Mouse (Mus musculus) midbrain, embryonic 12.5 days (tissue): ENCODE results near the gene Ccdc127. TPM values are rescaled to one million over a fixed set of nuclear protein-coding genes. Genes with fewer than 3 reads are reported as not detected.

Experiments
- ATAC-seq: fragments of 200-750 bp; cut with Nextera tagmentation; 2 replicates; pipeline ENCODE4 v1.8.0; 2017; ENCODE audit warnings: low read depth, moderate TSS enrichment, moderate library complexity; ENCODE audit not compliant: low FRiP score
- H3K27ac ChIP-seq: fragments of 300-500 bp; sonication (generic); replicated peaks from 2 replicates; pipeline ENCODE4 v1.5.1; 2016; ENCODE audit warnings: mild to moderate bottlenecking
- H3K27me3 ChIP-seq: fragments of 300-500 bp; sonication (generic); 2 replicates; pipeline ENCODE4 v1.6.1; 2016; ENCODE audit warnings: mild to moderate bottlenecking
- H3K36me3 ChIP-seq: fragments of 300-500 bp; sonication (generic); 2 replicates; pipeline ENCODE4 v1.6.1; 2016
- H3K4me1 ChIP-seq: fragments of 300-500 bp; sonication (generic); 2 replicates; pipeline ENCODE4 v1.6.1; 2016
- H3K4me2 ChIP-seq: fragments of 300-500 bp; sonication (generic); replicated peaks from 2 replicates; pipeline ENCODE4 v1.6.1; 2016; ENCODE audit warnings: mild to moderate bottlenecking, moderate library complexity
- H3K4me3 ChIP-seq: fragments of 300-500 bp; sonication (generic); 2 replicates; pipeline ENCODE4 v1.5.1; 2016; ENCODE audit warnings: mild to moderate bottlenecking
- H3K9ac ChIP-seq: fragments of 300-500 bp; sonication (generic); replicated peaks from 2 replicates; pipeline ENCODE4 v1.6.1; 2016; ENCODE audit warnings: mild to moderate bottlenecking, moderate library complexity
- H3K9me3 ChIP-seq: fragments of 300-500 bp; sonication (generic); 2 replicates; pipeline ENCODE4 v1.6.1; 2016; ENCODE audit warnings: mild to moderate bottlenecking
- WGBS: fragments of 180-500 bp; shearing (Covaris S2); methylation state at CpG from one replicate; pipeline ENCODE4 v1.1.7; 2016; 5-methylcytosine and 5-hydroxymethylcytosine counted together
- polyA plus RNA-seq: library from polyadenylated mRNA; unstranded; fragments of >200 nt; fragmentation: Nextera tagmentation; extraction: Ambion mirVana; gene quantifications from 2 replicates; pipeline ENCODE4 v1.2.1, GENCODE M21; 2016

The Ccdc127 gene
- 57.5 and 59.2 TPM in 2 replicates for polyA plus RNA-seq

GRCm38 (mm10) chr13:74349566-74350434 lies at the start of gene Ccdc127, which contains the start of gene Sdha:
TSS of gene Ccdc127 (plus strand) at chr13:74350309.
TSS of gene Sdha (minus strand) at chr13:74350280.
- peak; percentile 98 for ATAC-seq

DNA sequence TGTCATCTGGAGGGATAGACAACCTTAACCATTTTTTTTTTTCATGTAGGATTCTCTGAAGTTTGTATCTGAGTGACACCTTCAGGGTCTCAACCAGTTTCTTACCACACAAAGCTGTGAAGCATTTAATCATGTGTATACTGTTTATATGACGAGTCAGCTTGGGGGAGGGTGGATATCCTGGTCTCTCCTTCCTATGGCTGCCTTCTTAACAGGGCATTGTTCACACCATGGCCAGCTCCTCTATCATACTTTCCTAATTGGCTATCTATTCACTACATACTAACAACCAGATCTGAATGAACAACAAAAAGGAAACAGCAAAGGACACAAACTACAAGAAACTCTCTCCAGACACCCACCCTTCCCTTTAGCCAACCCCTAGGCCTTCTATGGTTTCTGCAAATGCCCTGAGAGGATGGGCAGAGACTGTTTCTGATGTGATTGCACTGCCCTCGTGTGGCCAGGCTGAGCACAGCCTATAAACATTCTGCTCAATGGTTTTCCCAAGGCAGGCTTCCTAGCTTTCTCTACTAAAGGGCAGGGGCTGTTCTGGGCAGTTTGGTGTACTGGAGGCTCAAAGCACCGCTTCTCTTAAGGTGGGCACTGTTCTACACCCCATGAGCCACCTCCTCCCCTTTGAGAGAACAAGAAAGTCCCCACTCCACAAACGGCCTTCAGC lies 49.0 kb upstream of the Ccdc127 start:
- no peak overlapping the region for H3K27ac ChIP-seq
- H3K4me2 ChIP-seq: no peak overlapping the region
- 47% methylated on average over 4 of the region's 4 CpGs for WGBS
- no peak overlapping the region for H3K4me3 ChIP-seq
- H3K27me3 ChIP-seq: no peaks in the 10 kb centered on the region
- H3K4me1 ChIP-seq: no peaks in the 10 kb centered on the region
- no peak overlapping the region for H3K9ac ChIP-seq
- peak; percentile 73 for ATAC-seq
- peaks cover 32% of the 10 kb centered on the region for H3K36me3 ChIP-seq
- no peaks in the 10 kb centered on the region for H3K9me3 ChIP-seq

More at GRCm38 (mm10) chr13:74349566-74350434, at the start of gene Ccdc127, which contains the start of gene Sdha:
- H3K36me3 ChIP-seq: peaks cover 13% of the 10 kb centered on the region
- peaks cover 20% of the 10 kb centered on the region for H3K4me1 ChIP-seq
- WGBS: 2% methylated on average over 57 of the region's 57 CpGs
- H3K9ac ChIP-seq: peak within 1 kb of the TSS; percentile 92
- no peaks in the 10 kb centered on the region for H3K9me3 ChIP-seq
- peak within 1 kb of the TSS; percentile 83 for H3K4me3 ChIP-seq
- H3K27me3 ChIP-seq: no peaks in the 10 kb centered on the region
- peak within 1 kb of the TSS; percentile 69 for H3K27ac ChIP-seq
- H3K4me2 ChIP-seq: peak within 1 kb of the TSS; percentile 78

GRCm38 (mm10) chr13:74301607-74301984 lies 48.5 kb upstream of the Ccdc127 start:
- Histone ChIP-seq H3K36me3 (peaks cover 32% of the 10 kb centered on the region), H3K27ac (no peak overlapping the region), H3K9ac (no peak overlapping the region), H3K4me2 (no peak overlapping the region), H3K4me3 (no peak overlapping the region), H3K27me3 (no peaks in the 10 kb centered on the region), H3K9me3 (no peaks in the 10 kb centered on the region), H3K4me1 (no peaks in the 10 kb centered on the region)
- peak; percentile 63 for ATAC-seq
- 81% methylated on average over 6 of the region's 6 CpGs for WGBS

DNA sequence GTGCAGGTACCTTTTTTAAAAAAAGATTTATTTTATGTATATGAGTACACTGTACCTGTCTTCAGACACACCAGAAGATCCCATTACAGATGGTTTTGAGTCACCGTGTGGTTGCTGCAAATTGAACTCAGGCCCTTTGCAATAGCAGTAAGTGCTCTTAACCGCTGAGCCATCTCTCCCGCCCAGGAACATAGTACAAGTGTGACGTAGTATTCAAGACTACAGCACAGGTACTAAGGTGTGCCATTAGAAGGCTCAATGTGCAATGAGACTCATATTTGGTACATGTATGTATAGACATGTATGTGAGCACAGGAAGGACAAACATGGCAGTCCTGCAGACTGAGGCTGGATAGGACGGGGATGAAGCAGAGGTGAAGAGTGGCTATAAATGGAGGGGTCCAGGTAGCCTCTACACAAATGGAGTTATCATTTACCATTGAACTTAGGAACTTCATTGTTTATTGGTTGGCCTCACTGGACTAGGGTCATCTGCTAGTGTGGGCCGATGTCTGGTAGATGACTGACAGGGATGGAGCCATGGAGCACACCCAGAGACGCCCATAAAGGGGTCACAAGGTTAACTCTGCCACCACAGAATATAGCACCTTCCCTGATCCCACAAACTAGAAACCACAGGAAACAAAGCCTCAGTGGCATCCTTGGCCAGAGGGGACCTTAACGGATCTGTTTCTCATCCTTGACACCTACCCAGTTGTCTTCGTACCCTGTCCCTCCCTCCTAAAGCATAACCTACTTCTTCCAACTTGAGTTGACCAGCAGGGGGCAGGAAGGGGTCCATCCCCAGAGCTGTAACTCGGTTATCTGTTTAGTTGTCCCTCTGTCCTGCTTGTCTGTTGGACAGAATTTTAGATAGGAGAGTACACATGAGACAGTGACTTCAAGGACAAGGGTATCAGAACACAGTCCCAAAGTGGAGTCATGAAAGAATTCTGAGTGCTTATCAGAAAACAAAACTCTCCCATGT lies 47.8 kb upstream of the Ccdc127 start:
- 81% methylated on average over 10 of the region's 10 CpGs for WGBS
- H3K27me3 ChIP-seq: no peaks in the 10 kb centered on the region
- no peak for ATAC-seq
- H3K9ac ChIP-seq: no peak overlapping the region
- H3K4me3 ChIP-seq: no peak overlapping the region
- no peak overlapping the region for H3K4me2 ChIP-seq
- H3K9me3 ChIP-seq: no peaks in the 10 kb centered on the region
- no peak overlapping the region for H3K27ac ChIP-seq
- H3K36me3 ChIP-seq: peaks cover 36% of the 10 kb centered on the region
- no peaks in the 10 kb centered on the region for H3K4me1 ChIP-seq

DNA sequence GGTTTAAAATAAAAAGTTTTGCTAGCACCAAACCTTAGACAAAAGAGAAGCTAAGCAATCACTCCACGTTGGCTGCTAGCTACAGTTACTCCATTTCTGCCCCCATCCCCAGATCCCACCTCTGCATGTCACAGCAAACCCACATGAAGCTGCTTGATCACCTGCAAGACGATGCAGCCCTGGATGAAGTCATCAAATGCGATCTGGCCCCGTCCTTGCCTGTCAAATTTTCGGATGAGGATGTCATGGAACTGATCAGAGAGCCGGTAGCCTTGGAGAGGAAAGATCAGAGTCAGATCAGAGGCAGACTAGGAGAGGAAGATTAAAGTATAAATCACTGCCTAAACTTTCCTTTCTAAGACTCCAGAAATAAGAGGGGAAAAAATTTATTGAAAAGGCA lies 44.7 kb upstream of the Ccdc127 start:
- Histone ChIP-seq H3K4me3 (no peak overlapping the region), H3K27me3 (no peaks in the 10 kb centered on the region), H3K27ac (no peak overlapping the region), H3K9me3 (no peaks in the 10 kb centered on the region), H3K4me1 (no peaks in the 10 kb centered on the region), H3K4me2 (no peak overlapping the region), H3K9ac (no peak overlapping the region), H3K36me3 (peaks cover 53% of the 10 kb centered on the region)
- ATAC-seq: no peak
- 89% methylated on average over 6 of the region's 6 CpGs for WGBS

DNA sequence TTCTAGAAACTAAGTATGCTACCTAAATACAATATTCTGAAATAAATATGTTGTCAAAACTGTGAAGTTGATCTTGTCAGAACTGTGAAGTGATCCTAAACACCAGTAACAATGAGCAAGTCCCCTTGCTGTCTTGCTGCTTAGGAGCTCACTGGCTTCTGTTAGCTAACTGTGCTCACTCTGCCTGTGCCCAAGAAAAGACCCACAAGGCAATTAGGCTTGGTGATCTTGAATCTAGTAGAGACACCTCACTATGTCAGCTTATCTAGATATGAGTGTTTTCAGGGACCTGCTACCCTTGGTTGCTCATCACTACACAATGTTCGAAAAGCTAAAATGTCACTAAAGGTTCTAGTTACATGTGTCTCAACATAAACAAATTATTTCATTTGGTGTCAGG lies 44.3 kb upstream of the Ccdc127 start:
- no peaks in the 10 kb centered on the region for H3K9me3 ChIP-seq
- 98% methylated on average over 1 of the region's 1 CpGs for WGBS
- no peak overlapping the region for H3K27ac ChIP-seq
- no peak overlapping the region for H3K4me2 ChIP-seq
- ATAC-seq: no peak
- no peak overlapping the region for H3K4me3 ChIP-seq
- H3K4me1 ChIP-seq: no peaks in the 10 kb centered on the region
- no peaks in the 10 kb centered on the region for H3K27me3 ChIP-seq
- no peak overlapping the region for H3K9ac ChIP-seq
- H3K36me3 ChIP-seq: peaks cover 57% of the 10 kb centered on the region

GRCm38 (mm10) chr13:74314616-74315015 lies 35.5 kb upstream of the Ccdc127 start:
- Histone ChIP-seq H3K27me3 (no peaks in the 10 kb centered on the region), H3K4me1 (peaks cover 11% of the 10 kb centered on the region), H3K9ac (no peak overlapping the region), H3K27ac (no peak overlapping the region), H3K9me3 (no peaks in the 10 kb centered on the region), H3K4me2 (no peak overlapping the region), H3K36me3 (peaks cover 15% of the 10 kb centered on the region), H3K4me3 (no peak overlapping the region)
- ATAC-seq: no peak
- 98% methylated on average over 3 of the region's 3 CpGs for WGBS

GRCm38 (mm10) chr13:74316386-74316785 lies 33.7 kb upstream of the Ccdc127 start:
- WGBS: 25% methylated on average over 4 of the region's 4 CpGs
- H3K9ac ChIP-seq: peak overlapping the region; percentile 71
- peak overlapping the region; percentile 76 for H3K4me2 ChIP-seq
- 0 out of 2 replicates have a peak overlapping the region, but pooled peaks have one; percentile 25 for H3K27ac ChIP-seq
- H3K9me3 ChIP-seq: no peaks in the 10 kb centered on the region
- peaks cover 10% of the 10 kb centered on the region for H3K36me3 ChIP-seq
- H3K27me3 ChIP-seq: no peaks in the 10 kb centered on the region
- ATAC-seq: no peak
- H3K4me3 ChIP-seq: peak overlapping the region; percentile 57
- peaks cover 11% of the 10 kb centered on the region for H3K4me1 ChIP-seq

GRCm38 (mm10) chr13:74316789-74317169 lies 33.3 kb upstream of the Ccdc127 start:
- Histone ChIP-seq H3K27me3 (no peaks in the 10 kb centered on the region), H3K27ac (peak overlapping the region; percentile 25; the same call in 1 of the 2 replicates), H3K9ac (peak overlapping the region; percentile 71), H3K4me3 (peak overlapping the region; percentile 57), H3K4me1 (peaks cover 11% of the 10 kb centered on the region), H3K36me3 (peaks cover 13% of the 10 kb centered on the region), H3K4me2 (peak overlapping the region; percentile 76), H3K9me3 (no peaks in the 10 kb centered on the region)
- WGBS: 4% methylated on average over 15 of the region's 15 CpGs
- no peak; the same call in 1 of the 2 replicates for ATAC-seq

DNA sequence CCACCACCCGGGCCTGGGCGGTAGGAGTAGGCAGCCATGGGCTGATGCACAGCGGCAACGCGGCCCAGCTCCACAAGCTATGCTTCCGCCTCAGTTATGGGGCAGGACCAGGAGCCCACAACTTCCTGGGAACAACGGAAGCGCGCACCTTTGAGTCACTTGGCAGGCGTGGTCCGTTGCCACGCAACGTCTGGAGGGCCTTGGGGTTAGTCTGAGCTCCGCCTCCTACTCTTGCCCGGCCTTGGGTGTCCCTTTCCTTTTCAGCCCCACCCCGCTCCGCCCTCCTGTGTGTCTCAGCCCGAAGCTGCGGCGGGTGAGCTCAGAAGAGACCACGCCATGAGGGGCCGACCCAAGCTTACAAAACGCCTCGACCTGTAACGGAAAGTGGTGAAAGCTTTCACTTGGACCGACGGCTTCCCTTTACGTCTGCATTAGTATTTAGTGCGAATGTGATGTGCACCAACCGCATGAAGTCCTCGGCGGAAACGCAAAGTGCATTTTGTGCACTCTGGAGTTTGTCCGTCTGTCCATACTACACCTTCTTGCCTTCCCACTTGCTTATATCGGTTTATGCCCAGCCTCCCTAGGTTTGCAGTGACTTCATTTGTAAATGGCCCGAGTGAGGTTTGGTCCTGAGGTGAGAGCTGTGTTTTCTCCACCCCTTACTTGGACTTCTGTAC lies 32.8 kb upstream of the Ccdc127 start, which contains the start of gene Pdcd6:
Pdcd6 (minus strand) TSS at position 411 of the 680 bp plus-strand sequence.
- peak; percentile 99 for ATAC-seq
- under 1% methylated on average over 35 of the region's 36 CpGs for WGBS
- Histone ChIP-seq H3K9ac (peak within 1 kb of the TSS; percentile 71), H3K4me2 (peak within 1 kb of the TSS; percentile 76), H3K27ac (peak within 1 kb of the TSS; percentile 25; the same call in 1 of the 2 replicates), H3K36me3 (peaks cover 19% of the 10 kb centered on the region), H3K9me3 (no peaks in the 10 kb centered on the region), H3K4me1 (peaks cover 11% of the 10 kb centered on the region), H3K4me3 (peak within 1 kb of the TSS; percentile 57), H3K27me3 (no peaks in the 10 kb centered on the region)

GRCm38 (mm10) chr13:74329321-74329720 lies 20.8 kb upstream of the Ccdc127 start:
- Histone ChIP-seq H3K9me3 (no peaks in the 10 kb centered on the region), H3K27ac (no peak overlapping the region), H3K4me3 (no peak overlapping the region), H3K27me3 (no peaks in the 10 kb centered on the region), H3K36me3 (peaks cover 70% of the 10 kb centered on the region), H3K4me1 (no peaks in the 10 kb centered on the region), H3K9ac (no peak overlapping the region), H3K4me2 (no peak overlapping the region)
- ATAC-seq: no peak
